Mouse (Mus musculus): Measurements from ENCODE around the gene Fam169a.
"Not testable (repeated sequence)": the region's sequence is repeated elsewhere in the genome, so short reads cannot be mapped to it uniquely, and the experiment has no call there.

Gene Fam169a

DNA sequence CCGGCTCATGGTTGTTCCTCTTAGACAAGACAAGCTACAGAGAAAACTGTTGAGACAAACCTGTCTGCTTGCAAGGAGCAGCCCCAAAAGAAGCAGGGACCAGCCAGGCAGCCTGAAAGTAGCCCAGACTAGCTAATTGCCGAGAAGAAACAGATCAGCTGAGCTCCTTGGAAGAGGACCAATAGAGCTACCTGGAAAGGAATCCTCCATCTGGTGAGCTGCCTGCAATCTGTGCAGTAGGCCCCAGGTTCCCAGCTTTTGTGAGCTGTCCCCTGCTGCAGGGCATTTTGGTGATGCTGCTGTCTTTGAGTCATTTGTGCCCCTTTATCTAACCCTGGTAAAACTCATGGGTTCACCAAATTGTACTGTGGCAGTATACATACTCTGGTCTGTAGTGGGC, 13.1 kb downstream of the Fam169a start:
- DNase-seq (ENCODE audit: low read depth, low spot score): no peak

GRCm38 (mm10) chr13:97080615-97081014, 13.5 kb downstream of the Fam169a start:
- no peak for DNase-seq (ENCODE audit: low read depth, low spot score)

DNA sequence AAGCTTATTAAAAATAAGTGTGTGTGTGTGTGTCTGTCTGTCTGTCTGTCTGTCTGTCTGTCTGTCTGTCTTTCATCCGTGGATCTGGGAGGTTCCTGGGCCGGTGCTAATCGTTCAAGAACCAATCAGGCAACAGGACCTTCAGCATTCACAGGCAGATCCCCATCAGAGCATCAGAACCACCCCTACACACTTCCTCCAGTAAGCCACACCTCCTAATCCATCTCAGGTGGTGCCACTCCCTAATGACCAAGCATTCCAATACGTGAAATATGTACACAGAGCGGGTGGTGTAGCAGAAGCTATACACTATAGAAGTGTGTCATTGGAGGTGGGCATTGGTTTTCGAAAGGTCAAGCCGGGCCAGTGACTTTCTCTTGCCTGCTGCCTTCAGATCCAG, 15.3 kb downstream of the Fam169a start:
- DNase-seq (ENCODE audit: low read depth, low spot score): no peak

DNA sequence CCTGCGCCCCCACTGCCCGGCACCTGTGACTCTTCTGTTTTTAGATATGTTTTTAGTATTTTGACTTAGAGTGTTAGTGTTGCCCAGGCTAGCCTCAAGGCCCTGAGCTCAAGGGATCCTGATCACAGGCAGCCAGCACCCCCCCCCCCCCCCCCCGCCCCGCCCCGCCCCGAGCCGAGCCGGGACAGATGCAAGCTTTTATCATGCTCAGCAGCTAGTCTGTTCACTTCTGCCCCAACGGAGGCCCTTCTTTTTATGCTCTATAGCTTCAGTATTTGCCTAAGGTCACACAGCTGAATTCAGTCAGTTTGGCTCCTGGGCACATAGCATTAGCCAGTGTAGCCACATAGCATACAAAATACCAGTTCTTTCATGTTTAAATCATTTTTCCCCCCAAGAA, 19.2 kb downstream of the Fam169a start:
- DNase-seq (ENCODE audit: low read depth, low spot score): no peak

- DNase-seq (ENCODE audit: low read depth, low spot score): no peak
Measured at GRCm38 (mm10) chr13:97087421-97087820, 20.3 kb downstream of the Fam169a start.

DNA sequence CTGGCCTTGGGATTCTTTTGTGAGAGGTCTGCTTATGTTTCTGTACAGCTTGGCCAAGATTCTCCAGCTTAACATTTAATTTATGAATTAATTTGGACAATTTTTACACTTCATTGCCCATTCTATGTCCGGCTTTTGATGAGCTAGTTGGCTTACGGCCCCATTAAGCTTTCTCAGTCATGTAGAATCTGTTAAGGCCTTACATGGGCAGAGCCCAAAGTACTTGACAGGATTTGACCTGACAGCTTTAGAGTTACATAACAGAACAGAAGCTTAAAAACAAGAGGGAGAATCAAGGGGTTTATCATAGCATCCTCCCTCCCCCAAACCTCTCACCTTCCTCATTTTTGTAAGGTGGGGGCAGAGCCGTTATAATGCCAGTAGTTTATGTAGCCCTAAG, 21.1 kb downstream of the Fam169a start:
- DNase-seq (ENCODE audit: low read depth, low spot score): no peak

- no peak for DNase-seq (ENCODE audit: low read depth, low spot score)
Measured at GRCm38 (mm10) chr13:97095726-97096125, 28.6 kb downstream of the Fam169a start.

DNA sequence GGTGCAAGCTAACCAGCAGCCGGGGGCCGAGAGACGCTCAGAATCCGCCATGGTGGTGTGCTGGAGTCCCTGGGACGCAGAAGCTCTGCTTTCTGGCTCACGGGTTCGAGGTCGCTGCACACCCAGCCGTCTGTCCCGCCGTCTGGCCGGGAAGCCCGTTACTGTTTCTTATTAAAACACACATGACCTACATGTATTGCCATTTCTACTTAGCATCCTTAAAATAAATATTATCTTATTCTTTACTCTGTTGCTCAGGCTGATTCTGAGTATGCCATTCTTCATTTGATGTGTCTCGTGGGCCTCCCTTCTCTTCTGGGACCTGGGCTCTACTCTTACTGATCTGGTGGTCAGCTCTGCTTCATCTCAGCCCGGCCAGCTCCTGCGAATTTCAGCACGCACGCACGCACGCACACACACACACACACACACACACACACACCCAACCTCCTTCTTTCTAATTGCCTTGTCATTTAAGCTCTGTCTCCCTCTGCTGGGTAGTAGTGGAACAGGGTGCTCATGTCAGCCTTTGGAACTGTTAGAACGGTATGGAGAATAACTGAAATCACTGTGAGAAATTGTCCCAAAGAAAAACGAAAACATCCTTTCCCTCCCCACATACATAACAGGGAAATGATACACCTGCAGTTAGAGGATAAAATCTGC, 32.2 kb downstream of the Fam169a start, which contains the start of gene Gm6169:
TSS of gene Gm6169 (minus strand) at position 51 of the 666 bp plus-strand sequence.
- DNase-seq (ENCODE audit: low read depth, low spot score): peak; percentile 16

DNA sequence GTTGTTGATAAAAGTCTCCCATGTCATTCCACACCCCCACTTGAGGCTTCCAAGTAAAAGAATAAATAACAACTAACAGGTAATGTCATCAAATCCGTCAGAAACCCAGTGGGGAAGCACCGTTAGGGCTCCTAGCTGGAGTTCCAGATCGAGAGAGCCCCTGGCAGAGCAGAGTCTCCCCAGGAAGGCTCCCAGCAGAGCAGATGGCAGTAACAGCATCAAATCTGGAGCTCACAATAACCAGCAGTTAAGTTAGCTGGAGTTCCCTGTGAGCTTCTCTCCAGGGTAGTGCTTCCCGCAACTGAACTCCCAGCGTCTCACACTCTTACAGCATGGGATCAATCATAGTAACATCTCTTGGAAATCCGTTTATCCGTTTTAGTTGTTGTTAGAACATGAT, 37.9 kb downstream of the Fam169a start:
- DNase-seq (ENCODE audit: low read depth, low spot score): no peak

- not testable (repeated sequence) for DNase-seq (ENCODE audit: low read depth, low spot score)
Measured at GRCm38 (mm10) chr13:97107721-97108120, 40.6 kb downstream of the Fam169a start.

DNA sequence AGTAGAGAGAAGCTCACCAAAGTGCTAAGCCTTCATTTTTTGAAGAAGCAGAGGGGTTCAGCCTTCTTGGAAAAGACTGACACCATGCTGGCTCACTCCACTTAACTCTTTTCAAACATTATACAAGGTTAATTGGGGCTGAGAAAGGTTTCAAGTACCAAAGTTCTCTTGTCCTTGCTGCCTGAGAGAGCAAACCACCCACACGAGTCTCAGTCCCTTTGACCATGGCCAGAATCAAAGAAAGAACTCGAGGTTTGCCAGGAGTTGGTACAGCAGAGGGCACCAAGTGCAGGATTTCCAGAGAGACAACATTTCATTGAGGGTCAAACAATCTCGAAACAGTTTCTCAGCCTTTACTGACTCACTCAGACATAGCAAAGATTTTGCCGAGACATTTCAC, 42.0 kb downstream of the Fam169a start:
- DNase-seq (ENCODE audit: low read depth, low spot score): no peak

DNA sequence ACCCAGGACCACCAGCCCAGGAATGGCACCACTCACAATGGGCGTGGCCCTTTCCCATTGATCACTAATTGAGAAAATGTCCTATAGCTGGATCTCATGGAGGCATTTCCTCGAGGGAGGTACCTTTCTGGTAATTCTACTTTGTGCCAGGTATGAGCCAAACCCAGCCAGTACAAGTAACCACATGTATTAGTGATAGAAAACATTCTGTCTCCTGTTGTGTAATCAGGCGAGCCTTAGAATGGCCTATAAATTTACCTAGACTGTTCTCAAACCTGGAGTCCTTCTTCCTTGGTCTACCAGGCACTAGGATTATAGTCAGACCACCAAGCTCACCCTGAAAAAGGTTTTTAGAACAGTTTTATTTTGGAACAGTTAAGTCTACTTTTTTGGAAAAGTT, 54.3 kb downstream of the Fam169a start:
- DNase-seq (ENCODE audit: low read depth, low spot score): no peak

DNA sequence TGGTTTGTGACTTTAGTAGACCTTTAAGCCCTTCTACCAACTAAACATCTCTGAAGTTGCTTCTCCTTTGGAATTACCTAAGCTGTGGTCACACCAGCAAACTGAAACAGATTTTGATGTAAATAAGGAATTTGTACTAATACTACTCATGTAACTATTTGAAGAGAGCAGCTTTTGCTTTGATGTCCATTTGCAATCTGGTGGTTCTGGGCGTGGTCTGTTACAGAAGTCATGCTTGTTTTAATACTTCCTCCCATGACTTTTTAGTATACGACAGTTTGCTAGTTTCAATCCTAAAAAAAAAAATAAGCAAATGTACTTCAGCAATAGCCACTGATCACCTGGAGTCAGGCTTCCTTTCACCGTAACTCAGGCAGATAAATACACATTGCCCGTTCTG, 62.6 kb downstream of the Fam169a start:
- not testable (repeated sequence) for DNase-seq (ENCODE audit: low read depth, low spot score)

DNA sequence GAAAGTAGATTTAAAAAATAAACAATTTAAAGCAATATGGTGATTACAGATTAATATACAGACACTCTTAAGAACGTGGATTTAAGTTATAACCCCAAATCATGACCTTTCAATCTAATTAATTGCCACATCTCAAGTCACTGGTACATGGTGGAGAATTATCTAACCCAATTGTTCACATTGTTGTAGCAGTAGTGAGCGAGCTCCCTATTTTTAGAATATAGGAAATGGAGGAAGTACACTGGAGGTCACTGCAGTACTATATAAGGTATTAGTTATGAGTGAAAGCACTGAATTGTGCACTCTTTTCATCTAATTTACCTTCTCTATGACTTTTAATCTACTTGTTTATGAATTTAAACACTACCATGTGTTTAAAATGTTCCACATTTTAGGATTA, 63.3 kb downstream of the Fam169a start:
- DNase-seq (ENCODE audit: low read depth, low spot score): not testable (repeated sequence)

- peak; percentile 91 for DNase-seq (ENCODE audit: low read depth, low spot score)
Measured at GRCm38 (mm10) chr13:97137466-97138400, 70.6 kb downstream of the Fam169a start, which contains the start of the genes Gfm2 and Nsa2. Gfm2 (plus strand) TSS chr13:97137937. Nsa2 (minus strand) TSS chr13:97137937.

GRCm38 (mm10) chr13:97138404-97138931, 71.4 kb downstream of the Fam169a start:
- DNase-seq (ENCODE audit: low read depth, low spot score): not testable (repeated sequence)

- no peak for DNase-seq (ENCODE audit: low read depth, low spot score)
Measured at GRCm38 (mm10) chr13:97142321-97142720, 75.2 kb downstream of the Fam169a start.

GRCm38 (mm10) chr13:97145834-97146233, 78.7 kb downstream of the Fam169a start:
- peak; percentile 11 for DNase-seq (ENCODE audit: low read depth, low spot score)

GRCm38 (mm10) chr13:97175520-97176264, 108.6 kb downstream of the Fam169a start:
- no peak for DNase-seq (ENCODE audit: low read depth, low spot score)

DNA sequence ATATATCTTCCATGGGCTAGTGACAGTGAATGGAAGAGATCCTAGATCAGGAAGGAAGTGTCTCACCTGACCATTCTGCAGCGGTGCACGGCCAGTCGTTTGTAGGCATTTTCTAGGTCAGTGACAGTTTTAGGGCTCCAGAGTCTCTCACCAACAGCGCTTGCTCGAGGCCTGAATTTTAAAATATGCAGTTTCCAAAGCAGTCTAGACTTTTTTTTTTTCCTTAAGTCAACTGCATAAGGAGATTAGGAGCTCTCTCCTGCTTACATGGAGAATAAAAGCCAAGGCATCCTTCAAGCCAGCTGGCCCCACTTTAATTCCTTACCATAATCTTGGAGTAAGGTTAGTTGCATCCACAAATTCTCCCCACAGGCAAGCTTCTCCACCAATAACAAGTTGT, 109.6 kb downstream of the Fam169a start:
- no peak for DNase-seq (ENCODE audit: low read depth, low spot score)

GRCm38 (mm10) chr13:97178943-97179342, 111.9 kb downstream of the Fam169a start:
- DNase-seq (ENCODE audit: low read depth, low spot score): no peak
